In genomic region chr9:78012066-78012465, GRCm38 (mm10) we compare ENCODE assay signal across 27 mouse cellular contexts. TPM values are rescaled to one million over a fixed set of nuclear protein-coding genes. Genes with fewer than 3 reads are reported as not detected.
"Had no signal": no experiment of that assay in that cellular context is flagged by ENCODE, and none has a peak within 500 bp of the region (broad histone marks: within the 10 kb centered on the region; RNA-seq: fewer than 3 reads in every experiment).

No protein-coding gene starts in this region.

- H3K27me3 ChIP-seq: lung, embryonic 15.5 days; midbrain, embryonic 13.5 days; midbrain, embryonic 15.5 days; neural tube, embryonic 13.5 days; neural tube, embryonic 15.5 days; stomach, embryonic 15.5 days had no signal

- H3K4me3 ChIP-seq: liver, embryonic 15.5 days; lung, embryonic 15.5 days; megakaryocyte, embryonic 14.5 days; midbrain, embryonic 13.5 days; midbrain, embryonic 15.5 days; neural tube, embryonic 13.5 days; neural tube, embryonic 15.5 days; stomach, embryonic 15.5 days had no signal

- H3K36me3 ChIP-seq: liver, embryonic 15.5 days; lung, embryonic 15.5 days; midbrain, embryonic 13.5 days; midbrain, embryonic 15.5 days; neural tube, embryonic 13.5 days; neural tube, embryonic 15.5 days; stomach, embryonic 15.5 days had no signal

- H3K4me2 ChIP-seq: liver, embryonic 15.5 days; lung, embryonic 15.5 days; midbrain, embryonic 11.5 days; midbrain, embryonic 13.5 days; midbrain, embryonic 15.5 days; neural tube, embryonic 13.5 days; neural tube, embryonic 15.5 days; stomach, embryonic 15.5 days had no signal

- DNase-seq: liver, postnatal 0 days; lung, adult 2 months; lung, postnatal 14 days; lung, postnatal 36 days; right cerebral cortex, adult 18-20 months; right cerebral cortex, postnatal 25 days; thymus, adult 2 months; thymus, postnatal 25 days; thymus, postnatal 4 days had no signal

- H3K27ac ChIP-seq: liver, embryonic 15.5 days; lung, embryonic 15.5 days; macrophage; midbrain, embryonic 13.5 days; midbrain, embryonic 15.5 days; neural tube, embryonic 13.5 days; neural tube, embryonic 15.5 days; stomach, embryonic 15.5 days; stomach, postnatal 0 days had no signal

RNA-seq across cellular contexts. Expression of gene Gcm1, which starts 39.7 kb away (rescaled TPM):
- total RNA-seq: megakaryocyte progenitor cell, adult 5-6 weeks; midbrain, postnatal 0 days; monocyte, adult 5-6 weeks had no signal
- polyA plus RNA-seq: liver, embryonic 15.5 days; liver, postnatal 0 days; lung, adult 2 months; macrophage; midbrain, embryonic 15.5 days; midbrain, postnatal 0 days; neural tube, embryonic 11.5 days; neural tube, embryonic 13.5 days; neural tube, embryonic 15.5 days; spleen, adult 2 months; stomach, embryonic 15.5 days; stomach, postnatal 0 days; testis, adult 2 months; urinary bladder, adult 2 months had no signal
